Mouse (Mus musculus) midbrain, postnatal 0 days (tissue): Measurements from ENCODE around the gene Ktn1. TPM values are rescaled to one million over a fixed set of nuclear protein-coding genes. Genes with fewer than 3 reads are reported as not detected.

Source experiments
- ATAC-seq: fragments of 200-750 bp; cut with Nextera tagmentation; 2 replicates; pipeline ENCODE4 v1.8.0; 2017; ENCODE audit warnings: moderate number of reproducible peaks, mild to moderate bottlenecking, moderate TSS enrichment, moderate library complexity; ENCODE audit not compliant: low FRiP score
- DNase-seq: peaks from one replicate; pipeline ENCODE4 v3.0.0-alpha.2; 2015; ENCODE audit warnings: low spot score
- H3K27ac ChIP-seq: fragments of 300-500 bp; sonication (generic); 2 replicates; pipeline ENCODE4 v1.5.1; 2014; ENCODE audit warnings: low read depth, mild to moderate bottlenecking, low read length, mixed read lengths
- H3K27me3 ChIP-seq: fragments of 300-500 bp; sonication (generic); 2 replicates; pipeline ENCODE4 v1.6.1; 2014; ENCODE audit warnings: low read length, control low read depth, mixed read lengths; ENCODE audit not compliant: insufficient read depth
- H3K36me3 ChIP-seq: fragments of 300-500 bp; sonication (generic); 2 replicates; pipeline ENCODE4 v1.6.1; 2014; ENCODE audit warnings: low read length, control low read depth, mixed read lengths; ENCODE audit not compliant: insufficient read depth
- H3K4me1 ChIP-seq: fragments of 300-500 bp; sonication (generic); 2 replicates; pipeline ENCODE4 v1.6.1; 2014; ENCODE audit warnings: mild to moderate bottlenecking, control low read depth, antibody characterized with exemption, low read length, mixed read lengths; ENCODE audit not compliant: insufficient read depth
- H3K4me2 ChIP-seq: fragments of 300-500 bp; sonication (generic); 2 replicates; pipeline ENCODE4 v1.6.1; 2014; ENCODE audit warnings: low read depth, mild to moderate bottlenecking, low read length, mixed read lengths; ENCODE audit not compliant: poor library complexity, severe bottlenecking
- H3K4me3 ChIP-seq: fragments of 300-500 bp; sonication (generic); 2 replicates; pipeline ENCODE4 v1.5.1; 2014; ENCODE audit warnings: low read depth, mild to moderate bottlenecking, low read length, moderate library complexity
- H3K9ac ChIP-seq: fragments of 300-500 bp; sonication (generic); replicated peaks from 2 replicates; pipeline ENCODE4 v1.6.1; 2014; ENCODE audit warnings: mild to moderate bottlenecking, low read length, moderate library complexity, mixed read lengths; ENCODE audit not compliant: poor library complexity, severe bottlenecking
- H3K9me3 ChIP-seq: fragments of 300-500 bp; sonication (generic); 2 replicates; pipeline ENCODE4 v1.6.1; 2016; ENCODE audit warnings: low read length, control low read depth
- CTCF ChIP-seq: IDR thresholded peaks from 2 replicates; pipeline ENCODE4 v1.5.1; 2016; ENCODE audit warnings: antibody characterized with exemption, mild to moderate bottlenecking
- WGBS: fragments of 180-500 bp; shearing (Covaris S2); extraction: QIAGEN DNeasy Blood & Tissue Kit; methylation state at CpG from one replicate; pipeline ENCODE4 v1.1.7; 2014; 5-methylcytosine and 5-hydroxymethylcytosine counted together
- polyA plus RNA-seq: library from polyadenylated mRNA; unstranded; fragments of >200 nt; fragmentation: Nextera tagmentation; extraction: Ambion mirVana; gene quantifications from 2 replicates; pipeline ENCODE4 v1.2.1, GENCODE M21; 2015
- total RNA-seq: library from RNA; depleted of rRNA; stranded (reverse); fragments of >200 nt; gene quantifications from 2 replicates; pipeline ENCODE4 v1.2.3, GENCODE M21; 2014; rRNA removed

The Ktn1 gene
- total and polyA plus RNA-seq, 2 experiments from 2014 or later, result 31.1 to 69.0 TPM

- no peak overlapping the region for H3K4me3 ChIP-seq
- DNase-seq (no peak), ATAC-seq (no peak)
- WGBS, result 84% methylated on average over 2 of the region's 2 CpGs
- TF ChIP-seq CTCF, result no peak
- no peaks in the 10 kb centered on the region for H3K9me3 ChIP-seq
- no peaks in the 10 kb centered on the region for H3K27me3 ChIP-seq
- H3K36me3 ChIP-seq, result no peaks in the 10 kb centered on the region
- no peak overlapping the region for H3K27ac ChIP-seq
- no peaks in the 10 kb centered on the region for H3K4me1 ChIP-seq
- H3K4me2 ChIP-seq, result no peak overlapping the region
- no peak overlapping the region for H3K9ac ChIP-seq
Observed at GRCm38 (mm10) chr14:47766373-47766772, 118.1 kb downstream of the Ktn1 start.

DNA sequence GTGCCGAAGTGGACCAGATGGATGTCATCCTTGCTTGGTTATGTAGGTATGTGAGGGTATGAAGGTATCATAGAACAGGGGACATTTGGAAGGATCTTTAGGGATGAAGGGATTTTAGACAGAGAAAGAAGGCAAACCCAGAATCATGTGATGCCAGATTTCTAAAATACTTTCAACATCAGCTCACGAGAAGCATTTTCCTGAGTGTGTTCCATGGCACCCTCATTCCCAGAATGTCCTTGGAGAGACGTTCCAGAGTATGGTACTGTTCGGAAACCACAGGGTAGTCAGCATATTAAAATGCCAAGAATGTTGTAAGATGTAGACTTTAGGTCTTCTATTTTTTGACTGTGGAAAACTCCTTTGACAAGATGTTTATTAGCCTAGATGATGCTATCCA lies 123.2 kb downstream of the Ktn1 start:
- no peak for ATAC-seq
- no peak for DNase-seq
- Histone ChIP-seq H3K4me3 (no peak overlapping the region), H3K4me1 (no peaks in the 10 kb centered on the region), H3K9ac (no peak overlapping the region), H3K36me3 (no peaks in the 10 kb centered on the region), H3K9me3 (no peaks in the 10 kb centered on the region), H3K4me2 (no peak overlapping the region), H3K27me3 (peaks cover 4% of the 10 kb centered on the region; the same call in 1 of the 2 replicates), H3K27ac (no peak overlapping the region)
- 93% methylated on average over 4 of the region's 4 CpGs for WGBS
- no peak for TF ChIP-seq CTCF

GRCm38 (mm10) chr14:47775543-47775942 lies 127.3 kb downstream of the Ktn1 start:
- Histone ChIP-seq H3K27ac (no peak overlapping the region), H3K9me3 (no peaks in the 10 kb centered on the region), H3K36me3 (no peaks in the 10 kb centered on the region), H3K27me3 (peaks cover 4% of the 10 kb centered on the region; the same call in 1 of the 2 replicates), H3K4me2 (no peak overlapping the region), H3K4me3 (no peak overlapping the region), H3K4me1 (no peaks in the 10 kb centered on the region), H3K9ac (no peak overlapping the region)
- DNase-seq, result no peak
- no peak for TF ChIP-seq CTCF
- 91% methylated on average over 3 of the region's 3 CpGs for WGBS
- ATAC-seq, result no peak

GRCm38 (mm10) chr14:47776260-47777035 lies 128.2 kb downstream of the Ktn1 start:
- Histone ChIP-seq H3K27me3 (peaks cover 4% of the 10 kb centered on the region; the same call in 1 of the 2 replicates), H3K9ac (no peak overlapping the region), H3K4me2 (no peak overlapping the region), H3K27ac (no peak overlapping the region), H3K9me3 (no peaks in the 10 kb centered on the region), H3K4me3 (no peak overlapping the region), H3K36me3 (no peaks in the 10 kb centered on the region), H3K4me1 (no peaks in the 10 kb centered on the region)
- no peak for TF ChIP-seq CTCF
- ATAC-seq, result no peak
- WGBS, result 76% methylated on average over 6 of the region's 6 CpGs
- DNase-seq, result no peak

DNA sequence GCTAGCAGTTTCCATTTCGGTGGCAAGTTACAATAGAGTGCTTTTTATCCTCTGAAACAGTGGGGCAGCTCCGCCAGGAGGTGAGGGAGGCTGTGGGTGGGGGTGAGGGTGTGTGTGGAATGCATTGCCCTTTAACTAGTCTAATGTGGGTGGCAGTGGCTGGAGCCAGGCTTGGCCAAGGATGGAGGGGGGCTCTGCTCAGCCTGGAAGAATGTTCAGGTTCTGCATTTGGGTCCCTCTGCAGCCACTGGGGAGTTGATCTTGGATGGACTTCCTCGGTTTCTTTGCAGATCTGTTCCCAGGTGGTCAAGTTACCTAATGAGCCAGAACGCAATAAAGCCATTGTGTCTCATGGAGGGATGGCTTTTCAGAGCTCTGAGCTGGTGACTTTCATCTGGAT lies 137.9 kb downstream of the Ktn1 start:
- DNase-seq, result no peak
- H3K4me3 ChIP-seq, result no peak overlapping the region
- H3K36me3 ChIP-seq, result no peaks in the 10 kb centered on the region
- no peaks in the 10 kb centered on the region for H3K4me1 ChIP-seq
- WGBS, result 26% methylated on average over 4 of the region's 4 CpGs
- H3K4me2 ChIP-seq, result no peak overlapping the region
- H3K9me3 ChIP-seq, result no peaks in the 10 kb centered on the region
- H3K27ac ChIP-seq, result no peak overlapping the region
- ATAC-seq, result no peak
- H3K9ac ChIP-seq, result no peak overlapping the region
- no peaks in the 10 kb centered on the region for H3K27me3 ChIP-seq
- TF ChIP-seq CTCF, result no peak

Other genes with a start within 250 kb of the Ktn1 start
- 1.2 and 1.7 TPM in 2 replicates for gene Dlgap5, start 230.0 kb upstream of the Ktn1 start, total RNA-seq
- 1.9 and 2.2 TPM in 2 replicates for gene Dlgap5, start 230.0 kb upstream of the Ktn1 start, polyA plus RNA-seq
- 29.7 and 29.9 TPM in 2 replicates for gene Fbxo34, start 198.0 kb upstream of the Ktn1 start, total RNA-seq
- 36.5 and 45.5 TPM in 2 replicates for gene Fbxo34, start 198.0 kb upstream of the Ktn1 start, polyA plus RNA-seq
- 5.3 and 5.8 TPM in 2 replicates for gene Atg14, start 77.8 kb upstream of the Ktn1 start, total RNA-seq
- gene Atg14, start 77.8 kb upstream of the Ktn1 start, polyA plus RNA-seq, result 21.4 and 23.9 TPM in 2 replicates